Mouse (Mus musculus): Measurements from ENCODE around the gene Micu1.

DNA sequence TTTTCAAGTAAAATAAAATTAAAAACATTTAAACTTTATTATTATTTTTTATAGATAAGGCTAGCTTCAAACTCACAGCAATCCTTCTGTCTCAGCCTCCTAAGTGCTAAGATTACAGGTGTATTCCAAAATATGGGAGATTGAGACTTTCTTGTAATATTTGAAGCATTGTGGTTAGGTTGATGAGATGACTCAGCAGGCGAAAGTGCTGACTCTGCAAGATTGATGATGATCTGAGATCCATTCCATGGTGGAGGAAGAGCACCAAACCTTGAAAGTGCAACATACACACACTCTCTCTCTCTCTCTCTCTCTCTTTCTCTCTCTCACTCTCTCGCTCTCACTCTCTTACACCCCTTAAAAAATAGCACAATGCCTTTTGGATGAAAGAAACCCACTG lies 5.3 kb downstream of the Micu1 start:
- TF ChIP-seq CTCF (IDR thresholded peaks at IDR 0.05; ENCODE audit: low read depth) (no peak), EP300 (IDR thresholded peaks at IDR 0.05; ENCODE audit: low read depth) (no peak)
